In the genomic region with DNA sequence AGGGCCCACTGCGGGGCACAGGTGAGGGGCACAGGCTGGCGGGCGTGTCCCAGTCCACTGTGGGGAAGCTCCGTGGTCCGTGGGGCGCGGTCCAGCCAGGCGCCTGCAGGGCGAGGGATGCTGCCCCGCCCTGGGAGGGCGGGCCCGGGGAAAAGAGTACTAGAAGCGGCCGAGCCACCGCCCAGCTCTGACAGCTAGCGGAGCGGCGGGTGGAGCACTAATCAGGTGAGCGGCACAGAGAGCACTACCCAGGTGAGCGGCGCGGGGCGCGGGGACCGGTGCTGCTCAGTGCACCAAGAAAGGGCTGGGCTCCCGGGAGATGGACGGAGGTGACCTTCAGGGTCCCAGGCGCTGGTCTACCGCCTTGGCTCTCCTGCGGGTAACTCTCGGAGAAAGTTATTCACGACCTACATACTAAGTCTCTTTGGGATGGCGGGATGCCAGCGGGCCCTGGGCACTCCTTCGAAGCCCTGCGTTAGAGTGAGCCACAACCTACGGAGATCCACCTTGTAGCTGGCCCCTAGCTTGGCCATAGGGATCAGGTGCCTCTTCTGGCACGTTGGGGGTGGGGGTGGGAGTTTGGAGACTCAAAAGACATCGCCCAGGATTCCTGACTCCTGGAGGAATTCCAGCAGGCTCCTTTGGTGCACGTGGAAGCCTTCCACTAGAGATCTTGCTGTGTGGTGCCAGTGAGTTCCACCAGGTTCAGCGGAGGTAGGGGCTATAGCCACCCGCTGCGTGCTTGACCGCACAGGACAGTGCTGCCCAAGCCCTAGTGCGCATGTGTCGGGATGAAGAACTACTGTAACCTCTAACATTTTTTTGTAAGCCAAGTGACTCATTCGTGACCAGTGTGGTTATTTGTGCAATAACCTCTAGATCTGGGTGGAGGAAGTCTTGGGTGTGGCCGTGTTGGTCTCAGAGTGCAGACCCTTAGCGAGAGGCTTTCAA, we compare ENCODE assay signal across 8 mouse cellular contexts. TPM values are rescaled to one million over a fixed set of nuclear protein-coding genes. Genes with fewer than 3 reads are reported as not detected.
DNase-seq lines count a peak whose midpoint lies in the region; ATAC-seq lines count a peak whose summit lies in the region.

No protein-coding gene starts in this region.

- no peaks in the 10 kb centered on the region for H3K36me3 ChIP-seq in embryonic facial prominence, embryonic 13.5 days
- H3K36me3 ChIP-seq in heart, embryonic 11.5 days (ENCODE audit: control insufficient read depth, insufficient read depth, low read length), result no peaks in the 10 kb centered on the region
- H3K36me3 ChIP-seq in kidney, embryonic 14.5 days (ENCODE audit: control insufficient read depth, insufficient read depth, low read length), result no peaks in the 10 kb centered on the region

- peak overlapping the region; percentile 38 for H3K4me3 ChIP-seq in embryonic facial prominence, embryonic 13.5 days
- H3K4me3 ChIP-seq in heart, embryonic 11.5 days (ENCODE audit: low read depth, low read length), result peak overlapping the region; percentile 38
- H3K4me3 ChIP-seq in kidney, embryonic 14.5 days (ENCODE audit: low read length), result peak overlapping the region; percentile 24

- H3K9me3 ChIP-seq in embryonic facial prominence, embryonic 13.5 days, result no peaks in the 10 kb centered on the region
- no peaks in the 10 kb centered on the region for H3K9me3 ChIP-seq in heart, embryonic 11.5 days (replicated peaks; ENCODE audit: control insufficient read depth, low read length)
- no peaks in the 10 kb centered on the region for H3K9me3 ChIP-seq in kidney, embryonic 14.5 days (ENCODE audit: control insufficient read depth, low read length)

- H3K27ac ChIP-seq in embryonic facial prominence, embryonic 13.5 days, result no peak overlapping the region
- no peak overlapping the region for H3K27ac ChIP-seq in heart, embryonic 11.5 days (ENCODE audit: low read depth, low read length)
- H3K27ac ChIP-seq in kidney, embryonic 14.5 days (ENCODE audit: low read depth, low read length), result no peak overlapping the region

- H3K4me1 ChIP-seq in embryonic facial prominence, embryonic 13.5 days, result peaks cover 15% of the 10 kb centered on the region
- H3K4me1 ChIP-seq in heart, embryonic 11.5 days (ENCODE audit: control insufficient read depth, insufficient read depth, low read length), result peaks cover 7% of the 10 kb centered on the region; the same call in 1 of the 2 replicates
- H3K4me1 ChIP-seq in kidney, embryonic 14.5 days (ENCODE audit: control insufficient read depth, insufficient read depth, low read length), result 0 out of 2 replicates have a peak, but pooled peaks cover 4% of the 10 kb centered on the region

- DNase-seq in right cerebral cortex, postnatal 4 days, result peak; percentile 40
- DNase-seq in right cerebral cortex, postnatal 36 days (ENCODE audit: low spot score in 2 of 2), result no peak
- DNase-seq in lung, postnatal 14 days, result peak; percentile 67
- peak; percentile 46 for DNase-seq in spleen, adult 12 weeks (ENCODE audit: low spot score)
- DNase-seq in frontal cortex, postnatal 25 days (ENCODE audit: low spot score in 2 of 2), result no peak

- peak overlapping the region; percentile 55; the same call in 1 of the 2 replicates for H3K9ac ChIP-seq in embryonic facial prominence, embryonic 13.5 days
- no peak overlapping the region for H3K9ac ChIP-seq in heart, embryonic 11.5 days (ENCODE audit: low read depth, low read length)
- H3K9ac ChIP-seq in kidney, embryonic 14.5 days (ENCODE audit: low read depth, low read length), result no peak overlapping the region

- peaks cover 39% of the 10 kb centered on the region for H3K27me3 ChIP-seq in embryonic facial prominence, embryonic 13.5 days
- peaks cover 20% of the 10 kb centered on the region for H3K27me3 ChIP-seq in heart, embryonic 11.5 days (ENCODE audit: control insufficient read depth, insufficient read depth, low read length)
- H3K27me3 ChIP-seq in kidney, embryonic 14.5 days (ENCODE audit: control insufficient read depth, insufficient read depth, low read length), result peaks cover 15% of the 10 kb centered on the region

- H3K4me2 ChIP-seq in embryonic facial prominence, embryonic 13.5 days, result peak overlapping the region; percentile 66
- peak overlapping the region; percentile 65 for H3K4me2 ChIP-seq in heart, embryonic 11.5 days
- peak overlapping the region; percentile 52 for H3K4me2 ChIP-seq in kidney, embryonic 14.5 days (replicated peaks; ENCODE audit: low read depth, low read length)

- 14% methylated on average over 49 of the region's 49 CpGs for WGBS in embryonic facial prominence, embryonic 13.5 days
- 12% methylated on average over 49 of the region's 49 CpGs for WGBS in heart, embryonic 11.5 days (ENCODE audit: insufficient replicate concordance)
- WGBS in kidney, embryonic 14.5 days, result 10% methylated on average over 49 of the region's 49 CpGs

- ATAC-seq in embryonic facial prominence, embryonic 13.5 days (ENCODE audit: insufficient number of reproducible peaks, insufficient read depth, low FRiP score, low TSS enrichment, low read depth), result 0 out of 2 replicates have a peak, but pooled peaks have one; percentile 62
- ATAC-seq in heart, embryonic 11.5 days (replicated peaks; ENCODE audit: insufficient number of reproducible peaks, low FRiP score, low TSS enrichment), result peak; percentile 52
- 0 out of 2 replicates have a peak, but pooled peaks have one; percentile 28 for ATAC-seq in kidney, embryonic 14.5 days (ENCODE audit: low FRiP score, low TSS enrichment)

RNA-seq across cellular contexts. Expression of a gene that starts 6.5 kb away (rescaled TPM):
- 14.7 and 19.4 TPM in 2 replicates for polyA plus RNA-seq in embryonic facial prominence, embryonic 13.5 days (2015; fragmentation: Nextera tagmentation; extraction: Ambion mirVana)
- 1.9 and 2.7 TPM in 2 replicates for polyA plus RNA-seq in heart, embryonic 11.5 days (2014; fragmentation: Nextera tagmentation; extraction: Ambion mirVana)
- 11.2 and 12.0 TPM in 2 replicates for polyA plus RNA-seq in kidney, embryonic 14.5 days (2014; fragmentation: Nextera tagmentation; extraction: Ambion mirVana)

RNA-seq across cellular contexts. Expression of a gene that starts 44.2 kb away (rescaled TPM):
- 47.1 and 56.7 TPM in 2 replicates for polyA plus RNA-seq in embryonic facial prominence, embryonic 13.5 days (2015; fragmentation: Nextera tagmentation; extraction: Ambion mirVana)
- 47.8 and 47.9 TPM in 2 replicates for polyA plus RNA-seq in heart, embryonic 11.5 days (2014; fragmentation: Nextera tagmentation; extraction: Ambion mirVana)
- 46.8 and 63.8 TPM in 2 replicates for polyA plus RNA-seq in kidney, embryonic 14.5 days (2014; fragmentation: Nextera tagmentation; extraction: Ambion mirVana)

Comparison
In these comparisons a context has a peak if more than half of its experiments do, and no peak if none do; other contexts are left out.
1. DNase-seq: peak in right cerebral cortex, postnatal 4 days (single experiment), lung, postnatal 14 days (single experiment) and spleen, adult 12 weeks (single experiment); none in right cerebral cortex, postnatal 36 days (0 of 2) and frontal cortex, postnatal 25 days (0 of 2).
2. Peak in every context shown above with its lines, with median percentiles within 50 percentile points of each other: ATAC-seq, H3K4me2 ChIP-seq and H3K4me3 ChIP-seq.